Mouse (Mus musculus): ENCODE measurements around the gene Hebp2. TPM values are rescaled to one million over a fixed set of nuclear protein-coding genes. Genes with fewer than 3 reads are reported as not detected.
"Not testable (repeated sequence)": the region's sequence is repeated elsewhere in the genome, so short reads cannot be mapped to it uniquely, and the experiment has no call there.

Gene Hebp2
- polyA plus RNA-seq (2012; rRNA removed), result 0.46 and 0.66 TPM in 2 replicates

- no peak for TF ChIP-seq POLR2A (IDR thresholded peaks at IDR 0.05; ENCODE audit: control insufficient read depth, extremely low read depth, insufficient read depth, low read length, poor library complexity)
- peak; percentile 77 for TF ChIP-seq CTCF (IDR thresholded peaks at IDR 0.05; ENCODE audit: borderline replicate concordance, control insufficient read depth, extremely low read depth, insufficient read depth, low read length, poor library complexity)
- WGBS, result 3% methylated on average over 22 of the region's 22 CpGs
- Histone ChIP-seq H3K36me3 (ENCODE audit: control insufficient read depth, insufficient read depth, low read length) (no peaks in the 10 kb centered on the region), H3K27me3 (ENCODE audit: control insufficient read depth, insufficient read depth, low read length) (no peaks in the 10 kb centered on the region; the same call in 1 of the 2 replicates), H3K27ac (ENCODE audit: control insufficient read depth, insufficient read depth, low read length) (no peak within 1 kb of the TSS), H3K4me1 (replicated peaks; ENCODE audit: control insufficient read depth, insufficient read depth, low read length) (peaks cover 10% of the 10 kb centered on the region), H3K4me3 (ENCODE audit: control insufficient read depth, insufficient read depth, low read length) (peak within 1 kb of the TSS; percentile 42)
- peak; percentile 37 for DNase-seq
Measured at GRCm38 (mm10) chr10:18545813-18546235, at the start of gene Hebp2. Gene Hebp2, minus strand, starts transcription at chr10:18546076.

DNA sequence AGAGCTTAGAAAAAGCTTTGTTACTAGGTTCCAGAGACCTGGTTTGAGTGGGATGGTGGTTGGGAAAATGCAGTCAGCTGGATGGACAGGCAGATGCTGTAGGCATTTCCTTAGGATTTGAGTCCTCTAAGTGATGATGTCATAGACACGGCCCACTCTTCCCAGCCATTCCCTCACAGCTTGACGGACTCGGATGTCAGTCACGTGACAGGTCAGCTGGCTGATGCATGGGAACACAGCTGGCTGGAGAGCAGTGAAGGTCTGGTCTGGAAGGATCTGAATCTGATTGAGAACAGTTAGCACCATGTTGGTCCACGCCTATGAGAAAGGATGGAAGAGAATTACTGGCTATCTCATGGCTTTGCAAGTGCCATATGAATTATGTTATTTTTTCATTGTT, 43.6 kb upstream of the Hebp2 start:
- H3K27ac ChIP-seq (ENCODE audit: control insufficient read depth, insufficient read depth, low read length), result no peak overlapping the region
- H3K4me3 ChIP-seq (ENCODE audit: control insufficient read depth, insufficient read depth, low read length), result no peak overlapping the region
- no peak for DNase-seq
- TF ChIP-seq POLR2A (IDR thresholded peaks at IDR 0.05; ENCODE audit: control insufficient read depth, extremely low read depth, insufficient read depth, low read length, poor library complexity) (no peak), CTCF (IDR thresholded peaks at IDR 0.05; ENCODE audit: borderline replicate concordance, control insufficient read depth, extremely low read depth, insufficient read depth, low read length, poor library complexity) (no peak)
- no peaks in the 10 kb centered on the region for H3K36me3 ChIP-seq (ENCODE audit: control insufficient read depth, insufficient read depth, low read length)
- H3K27me3 ChIP-seq (ENCODE audit: control insufficient read depth, insufficient read depth, low read length), result no peaks in the 10 kb centered on the region
- H3K4me1 ChIP-seq (replicated peaks; ENCODE audit: control insufficient read depth, insufficient read depth, low read length), result no peaks in the 10 kb centered on the region
- WGBS, result 95% methylated on average over 5 of the region's 5 CpGs

DNA sequence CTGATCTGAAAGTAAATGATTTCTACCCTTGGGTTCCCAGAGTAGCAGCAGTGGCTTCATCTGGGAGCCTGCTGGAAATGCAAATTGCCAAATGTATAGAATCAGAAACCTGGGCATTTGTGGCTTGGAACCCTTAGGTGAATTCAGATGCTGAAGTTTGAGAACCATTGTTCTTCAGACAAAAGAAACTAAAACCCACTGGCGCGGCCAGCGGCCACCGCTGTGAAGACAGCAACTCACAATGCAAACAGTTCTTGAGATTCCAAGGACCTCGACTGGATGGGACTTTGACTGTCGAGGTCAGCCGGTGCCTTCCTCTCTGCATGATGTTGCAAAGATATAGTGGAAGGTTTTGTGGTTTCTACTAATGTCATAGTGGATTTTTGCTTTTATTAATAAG, 38.3 kb upstream of the Hebp2 start:
- Histone ChIP-seq H3K4me3 (ENCODE audit: control insufficient read depth, insufficient read depth, low read length) (no peak overlapping the region), H3K36me3 (ENCODE audit: control insufficient read depth, insufficient read depth, low read length) (no peaks in the 10 kb centered on the region), H3K4me1 (replicated peaks; ENCODE audit: control insufficient read depth, insufficient read depth, low read length) (no peaks in the 10 kb centered on the region), H3K27ac (ENCODE audit: control insufficient read depth, insufficient read depth, low read length) (no peak overlapping the region), H3K27me3 (ENCODE audit: control insufficient read depth, insufficient read depth, low read length) (no peaks in the 10 kb centered on the region)
- no peak for TF ChIP-seq POLR2A (IDR thresholded peaks at IDR 0.05; ENCODE audit: control insufficient read depth, extremely low read depth, insufficient read depth, low read length, poor library complexity)
- no peak for TF ChIP-seq CTCF (IDR thresholded peaks at IDR 0.05; ENCODE audit: borderline replicate concordance, control insufficient read depth, extremely low read depth, insufficient read depth, low read length, poor library complexity)
- DNase-seq, result no peak
- WGBS, result 87% methylated on average over 7 of the region's 7 CpGs

GRCm38 (mm10) chr10:18572581-18572980, 26.7 kb upstream of the Hebp2 start:
- Histone ChIP-seq H3K4me3 (ENCODE audit: control insufficient read depth, insufficient read depth, low read length) (no peak overlapping the region), H3K27ac (ENCODE audit: control insufficient read depth, insufficient read depth, low read length) (no peak overlapping the region), H3K36me3 (ENCODE audit: control insufficient read depth, insufficient read depth, low read length) (no peaks in the 10 kb centered on the region), H3K27me3 (ENCODE audit: control insufficient read depth, insufficient read depth, low read length) (no peaks in the 10 kb centered on the region), H3K4me1 (replicated peaks; ENCODE audit: control insufficient read depth, insufficient read depth, low read length) (no peaks in the 10 kb centered on the region)
- WGBS, result 36% methylated on average over 2 of the region's 2 CpGs
- peak; percentile 31 for DNase-seq
- TF ChIP-seq CTCF (IDR thresholded peaks at IDR 0.05; ENCODE audit: borderline replicate concordance, control insufficient read depth, extremely low read depth, insufficient read depth, low read length, poor library complexity) (peak; percentile 37; the same call in 1 of the 2 replicates), POLR2A (IDR thresholded peaks at IDR 0.05; ENCODE audit: control insufficient read depth, extremely low read depth, insufficient read depth, low read length, poor library complexity) (no peak)

DNA sequence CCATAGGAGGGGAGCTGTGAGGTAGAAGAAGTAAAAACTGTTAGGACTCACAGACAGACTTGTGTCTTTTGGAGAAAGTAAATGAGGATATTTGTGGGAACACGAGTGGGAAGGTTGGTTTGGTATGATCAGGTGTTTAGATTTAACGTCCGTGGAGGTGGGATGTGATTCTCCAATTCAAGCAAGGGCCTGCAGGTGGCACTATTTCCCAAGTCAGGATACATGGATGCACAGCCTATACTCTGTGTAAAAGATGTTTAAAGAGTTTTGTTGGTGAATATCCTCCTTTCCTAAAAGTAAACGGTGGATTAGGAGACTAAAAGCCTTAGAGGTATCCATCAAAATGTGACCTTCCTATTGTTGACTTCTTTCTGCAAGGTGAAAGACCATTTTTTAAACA, 17.1 kb upstream of the Hebp2 start:
- Histone ChIP-seq H3K36me3 (ENCODE audit: control insufficient read depth, insufficient read depth, low read length) (no peaks in the 10 kb centered on the region), H3K4me1 (replicated peaks; ENCODE audit: control insufficient read depth, insufficient read depth, low read length) (no peaks in the 10 kb centered on the region), H3K27me3 (ENCODE audit: control insufficient read depth, insufficient read depth, low read length) (no peaks in the 10 kb centered on the region), H3K4me3 (ENCODE audit: control insufficient read depth, insufficient read depth, low read length) (no peak overlapping the region), H3K27ac (ENCODE audit: control insufficient read depth, insufficient read depth, low read length) (no peak overlapping the region)
- TF ChIP-seq CTCF (IDR thresholded peaks at IDR 0.05; ENCODE audit: borderline replicate concordance, control insufficient read depth, extremely low read depth, insufficient read depth, low read length, poor library complexity) (no peak), POLR2A (IDR thresholded peaks at IDR 0.05; ENCODE audit: control insufficient read depth, extremely low read depth, insufficient read depth, low read length, poor library complexity) (no peak)
- peak; percentile 68 for DNase-seq
- 4% methylated on average over 4 of the region's 4 CpGs for WGBS

DNA sequence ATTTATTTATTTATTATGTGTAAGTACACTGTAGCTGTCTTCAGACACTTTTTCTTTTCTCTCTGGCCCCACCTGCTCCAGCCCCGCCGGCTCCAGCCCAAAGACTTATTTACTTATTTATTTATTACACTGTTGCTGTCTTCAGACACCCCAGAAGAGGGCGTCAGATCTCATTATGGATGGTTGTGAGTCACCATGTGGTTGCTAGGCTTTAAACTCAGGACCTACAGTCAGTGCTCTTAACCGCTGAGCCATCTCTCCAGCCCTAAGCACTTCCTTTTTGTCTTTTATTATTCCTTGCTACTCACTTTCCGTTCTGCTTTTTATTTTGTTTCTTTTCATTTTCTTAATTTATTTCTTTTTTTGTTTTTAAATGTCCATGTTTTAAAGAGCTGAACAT, 15.6 kb upstream of the Hebp2 start:
- Histone ChIP-seq H3K36me3 (ENCODE audit: control insufficient read depth, insufficient read depth, low read length) (no peaks in the 10 kb centered on the region), H3K4me1 (replicated peaks; ENCODE audit: control insufficient read depth, insufficient read depth, low read length) (no peaks in the 10 kb centered on the region), H3K27ac (ENCODE audit: control insufficient read depth, insufficient read depth, low read length) (no peak overlapping the region), H3K27me3 (ENCODE audit: control insufficient read depth, insufficient read depth, low read length) (no peaks in the 10 kb centered on the region), H3K4me3 (ENCODE audit: control insufficient read depth, insufficient read depth, low read length) (no peak overlapping the region)
- DNase-seq, result no peak
- no peak for TF ChIP-seq CTCF (IDR thresholded peaks at IDR 0.05; ENCODE audit: borderline replicate concordance, control insufficient read depth, extremely low read depth, insufficient read depth, low read length, poor library complexity)
- no peak for TF ChIP-seq POLR2A (IDR thresholded peaks at IDR 0.05; ENCODE audit: control insufficient read depth, extremely low read depth, insufficient read depth, low read length, poor library complexity)
- WGBS, result 52% methylated on average over 5 of the region's 5 CpGs

- not testable (repeated sequence) for H3K27ac ChIP-seq (ENCODE audit: control insufficient read depth, insufficient read depth, low read length); H3K27me3 ChIP-seq (ENCODE audit: control insufficient read depth, insufficient read depth, low read length); DNase-seq; H3K36me3 ChIP-seq (ENCODE audit: control insufficient read depth, insufficient read depth, low read length); H3K4me1 ChIP-seq (replicated peaks; ENCODE audit: control insufficient read depth, insufficient read depth, low read length); H3K4me3 ChIP-seq (ENCODE audit: control insufficient read depth, insufficient read depth, low read length)
- WGBS, result 93% methylated on average over 9 of the region's 9 CpGs
Measured at GRCm38 (mm10) chr10:18559076-18559475, 13.2 kb upstream of the Hebp2 start.

Data from thymus, adult 2 months (tissue).